Mouse (Mus musculus) forebrain, embryonic 12.5 days (tissue): ENCODE data around the gene Kcns3. TPM values are rescaled to one million over a fixed set of nuclear protein-coding genes. Genes with fewer than 3 reads are reported as not detected.
"Not testable (repeated sequence)": the region's sequence is repeated elsewhere in the genome, so short reads cannot be mapped to it uniquely, and the experiment has no call there.

ENCODE experiments used
- ATAC-seq: fragments of 200-750 bp; cut with Nextera tagmentation; 2 replicates; pipeline ENCODE4 v1.8.0; 2017; ENCODE audit warnings: moderate TSS enrichment; ENCODE audit not compliant: low FRiP score
- H3K27ac ChIP-seq: fragments of 300-500 bp; sonication (generic); 2 replicates; pipeline ENCODE4 v1.5.1; 2016; ENCODE audit warnings: mild to moderate bottlenecking
- H3K27me3 ChIP-seq: fragments of 300-500 bp; sonication (generic); 2 replicates; pipeline ENCODE4 v1.6.1; 2016; ENCODE audit warnings: mild to moderate bottlenecking
- H3K36me3 ChIP-seq: fragments of 300-500 bp; sonication (generic); replicated peaks from 2 replicates; pipeline ENCODE4 v1.6.1; 2016; ENCODE audit warnings: mild to moderate bottlenecking
- H3K4me1 ChIP-seq: fragments of 300-500 bp; sonication (generic); 2 replicates; pipeline ENCODE4 v1.6.1; 2016
- H3K4me2 ChIP-seq: fragments of 300-500 bp; sonication (generic); 2 replicates; pipeline ENCODE4 v1.6.1; 2016; ENCODE audit warnings: mild to moderate bottlenecking, moderate library complexity
- H3K4me3 ChIP-seq: fragments of 300-500 bp; sonication (generic); replicated peaks from 2 replicates; pipeline ENCODE4 v1.5.1; 2016; ENCODE audit warnings: mild to moderate bottlenecking
- H3K9ac ChIP-seq: fragments of 300-500 bp; sonication (generic); 2 replicates; pipeline ENCODE4 v1.6.1; 2016; ENCODE audit warnings: mild to moderate bottlenecking
- H3K9me3 ChIP-seq: fragments of 300-500 bp; sonication (generic); 2 replicates; pipeline ENCODE4 v1.6.1; 2016
- WGBS: fragments of 180-500 bp; shearing (Covaris S2); methylation state at CpG from one replicate; pipeline ENCODE4 v1.1.7; 2016; 5-methylcytosine and 5-hydroxymethylcytosine counted together
- polyA plus RNA-seq: library from polyadenylated mRNA; unstranded; fragments of >200 nt; fragmentation: Nextera tagmentation; extraction: Ambion mirVana; gene quantifications from 2 replicates; pipeline ENCODE4 v1.2.1, GENCODE M21; 2016

Gene Kcns3
- polyA plus RNA-seq, 1 experiment from 2014 or later = 0.37 TPM

- not testable (repeated sequence) for H3K36me3 ChIP-seq
These were observed 98.2 kb downstream of the Kcns3 start for GRCm38 (mm10) chr12:11052676-11053075.

GRCm38 (mm10) chr12:11041821-11042220 lies 109.0 kb downstream of the Kcns3 start:
- Histone ChIP-seq H3K27me3 (no peaks in the 10 kb centered on the region), H3K9me3 (no peaks in the 10 kb centered on the region), H3K4me3 (no peak overlapping the region), H3K9ac (no peak overlapping the region), H3K4me2 (no peak overlapping the region), H3K27ac (no peak overlapping the region), H3K4me1 (no peaks in the 10 kb centered on the region), H3K36me3 (no peaks in the 10 kb centered on the region)
- ATAC-seq = no peak

More at GRCm38 (mm10) chr12:11052676-11053075, 98.2 kb downstream of the Kcns3 start:
- H3K27me3 ChIP-seq, ATAC-seq, H3K4me3 ChIP-seq, H3K4me1 ChIP-seq, H3K9ac ChIP-seq, H3K4me2 ChIP-seq, H3K27ac ChIP-seq, H3K9me3 ChIP-seq: not testable (repeated sequence)
- WGBS = 62% methylated on average over 4 of the region's 4 CpGs

Other genes starting within 250 kb of the Kcns3 start
- not detected in 2 replicates for gene Msgn1, start 57.9 kb upstream of the Kcns3 start, polyA plus RNA-seq
- gene Gen1, start 114.7 kb upstream of the Kcns3 start, polyA plus RNA-seq = 16.2 and 17.0 TPM in 2 replicates
- gene Smc6, start 114.8 kb upstream of the Kcns3 start, polyA plus RNA-seq = 157 and 167 TPM in 2 replicates